Mouse (Mus musculus): Measurements from ENCODE around the gene Olfr963.
"Not testable (repeated sequence)": the region's sequence is repeated elsewhere in the genome, so short reads cannot be mapped to it uniquely, and the experiment has no call there.

Olfr963 gene

DNA sequence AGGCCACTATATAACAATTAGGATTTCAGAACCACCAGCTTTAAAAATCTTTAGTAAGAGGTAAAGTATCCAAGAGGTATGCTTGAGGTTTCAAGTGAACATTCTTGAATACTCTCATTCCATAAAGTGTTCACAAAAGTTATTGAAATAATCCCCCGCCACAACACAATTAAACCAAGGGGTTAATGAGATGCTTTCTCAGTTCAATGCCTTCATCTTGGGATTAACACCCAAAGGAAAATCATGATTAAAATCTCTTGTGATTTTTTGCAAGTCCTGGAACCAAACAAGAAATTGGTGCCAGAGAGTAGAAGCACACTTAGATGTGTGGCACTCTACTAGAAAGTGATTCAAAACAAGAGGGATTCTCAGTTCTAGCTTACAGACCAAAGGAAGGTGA lies at the start of gene Olfr963:
Gene Olfr963, plus strand, starts transcription at position 301 of the 400 bp plus-strand sequence.
- no peak for DNase-seq (ENCODE audit: low read depth, low spot score)

- DNase-seq (ENCODE audit: low read depth, low spot score): no peak
Measured at GRCm38 (mm10) chr9:39621073-39621472, 45.9 kb upstream of the Olfr963 start, which contains the start of gene Olfr960. Gene Olfr960 (plus strand): TSS chr9:39621373.

- DNase-seq (ENCODE audit: low read depth, low spot score): no peak
Measured at GRCm38 (mm10) chr9:39623783-39624182, 43.2 kb upstream of the Olfr963 start.

DNA sequence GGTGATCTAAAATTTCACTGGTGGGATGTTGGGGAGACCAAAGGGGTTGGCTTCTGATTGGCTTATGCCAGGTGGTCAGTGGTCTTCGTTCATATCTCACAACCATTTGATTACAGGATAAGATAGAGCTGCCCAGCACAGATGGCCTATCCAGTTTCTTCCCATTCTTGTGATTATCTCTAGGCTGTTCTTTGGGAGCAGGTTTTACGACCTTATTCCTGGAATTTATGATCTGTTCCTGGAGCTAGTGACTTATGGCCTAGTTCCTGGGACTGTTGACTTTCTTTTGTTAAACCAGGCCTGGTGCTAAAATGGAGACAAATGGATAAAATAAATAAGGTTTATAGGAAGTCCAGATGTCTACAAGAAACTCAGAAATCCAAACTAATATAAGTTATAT lies 42.3 kb upstream of the Olfr963 start:
- no peak for DNase-seq (ENCODE audit: low read depth, low spot score)

DNA sequence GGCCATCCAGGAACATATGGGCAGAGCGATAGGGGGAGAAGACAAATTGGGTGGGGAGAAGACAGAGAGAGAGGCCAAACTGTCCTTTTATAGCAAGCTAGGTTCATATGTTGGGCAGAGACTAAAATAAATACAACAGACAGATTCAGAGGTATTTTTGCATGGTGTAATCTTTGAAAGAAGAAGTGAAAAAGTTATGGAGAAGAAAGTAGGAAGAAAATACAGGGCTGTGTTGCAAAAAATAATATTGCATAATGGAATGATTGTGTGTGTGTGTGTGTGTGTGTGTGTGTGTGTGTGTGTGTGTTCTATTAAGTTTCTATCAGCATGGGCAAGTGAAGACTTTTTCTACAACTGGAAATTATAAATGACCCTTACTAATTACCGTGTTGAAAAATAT lies 37.9 kb upstream of the Olfr963 start:
- no peak for DNase-seq (ENCODE audit: low read depth, low spot score)

GRCm38 (mm10) chr9:39633913-39634594 lies 33.0 kb upstream of the Olfr963 start:
- no peak for DNase-seq (ENCODE audit: low read depth, low spot score)

- DNase-seq (ENCODE audit: low read depth, low spot score): no peak
Measured at GRCm38 (mm10) chr9:39644785-39645184, 22.2 kb upstream of the Olfr963 start, which contains the start of gene Olfr961. Gene Olfr961 (plus strand): TSS chr9:39645085.

DNA sequence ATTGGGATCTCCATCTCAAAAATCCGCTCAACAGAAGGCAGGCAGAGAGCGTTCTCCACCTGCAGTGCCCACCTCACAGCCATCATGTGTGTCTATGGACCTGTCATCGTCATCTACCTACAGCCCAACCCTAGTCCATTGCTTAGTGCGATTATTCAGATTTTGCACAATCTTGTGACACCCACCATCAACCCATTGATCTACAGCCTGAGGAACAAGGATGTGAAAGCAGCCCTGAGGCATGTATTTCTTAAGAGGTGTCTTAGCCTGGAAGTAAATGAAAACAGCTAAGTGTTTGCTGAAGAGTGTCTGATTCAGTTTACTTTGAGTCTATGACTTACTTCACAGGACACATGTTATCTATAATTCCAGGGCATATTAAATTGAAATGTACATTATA lies 19.6 kb upstream of the Olfr963 start:
- DNase-seq (ENCODE audit: low read depth, low spot score): no peak

- no peak for DNase-seq (ENCODE audit: low read depth, low spot score)
Measured at GRCm38 (mm10) chr9:39654756-39655396, 12.1 kb upstream of the Olfr963 start.

DNA sequence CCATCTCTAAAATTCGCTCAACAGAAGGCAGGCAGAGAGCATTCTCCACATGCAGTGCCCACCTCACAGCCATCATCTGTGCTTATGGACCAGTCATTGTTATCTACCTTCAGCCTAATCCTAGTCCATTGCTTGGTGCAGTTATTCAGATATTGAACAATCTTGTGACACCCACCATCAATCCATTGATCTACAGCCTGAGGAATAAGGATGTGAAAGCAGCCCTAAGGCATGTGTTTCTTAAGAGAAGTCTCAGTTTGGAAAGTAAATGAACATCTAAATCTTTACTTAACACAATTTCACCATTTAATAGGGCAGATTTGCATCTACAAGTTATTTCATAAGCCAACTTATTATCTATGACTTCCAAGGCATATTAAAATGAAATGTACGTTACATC lies 2.7 kb downstream of the Olfr963 start:
- no peak for DNase-seq (ENCODE audit: low read depth, low spot score)

DNA sequence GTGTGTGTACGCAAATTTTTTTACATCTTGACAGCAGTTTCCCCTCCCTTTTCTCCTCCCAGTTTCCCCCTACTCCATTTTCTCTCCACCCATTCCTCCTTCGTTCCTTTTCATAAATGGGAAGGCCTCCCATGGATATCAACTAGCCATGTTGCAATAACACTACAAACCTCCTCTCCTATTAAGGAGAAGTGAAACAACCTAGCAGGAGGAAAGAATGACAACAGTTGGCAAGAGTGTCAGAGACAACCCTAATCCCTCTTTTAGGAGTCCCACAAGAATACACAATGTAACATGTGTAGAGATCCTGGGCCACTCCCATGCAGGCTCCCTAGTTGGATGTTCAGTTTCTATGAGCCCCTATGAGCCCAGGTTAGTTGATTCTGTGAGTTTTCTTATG lies 7.8 kb downstream of the Olfr963 start:
- DNase-seq (ENCODE audit: low read depth, low spot score): no peak

DNA sequence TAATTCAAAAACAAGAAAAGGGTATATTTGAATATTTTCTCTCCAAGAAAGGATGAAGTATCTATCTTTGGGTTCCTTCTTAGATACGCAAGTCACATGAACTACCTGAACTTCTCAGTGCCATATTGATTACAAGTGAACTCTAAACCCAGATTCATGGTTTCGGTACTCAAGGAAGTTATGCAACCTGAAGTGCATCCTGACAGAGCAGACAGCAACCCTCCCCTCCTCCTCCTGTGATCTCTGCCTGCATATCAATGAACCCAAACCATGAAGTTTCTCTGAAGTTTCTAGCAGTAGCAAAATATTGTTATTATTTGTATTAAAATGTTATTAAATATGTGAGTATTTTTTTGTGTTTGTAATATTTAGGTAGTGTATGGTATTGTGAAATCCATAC lies 11.6 kb downstream of the Olfr963 start:
- no peak for DNase-seq (ENCODE audit: low read depth, low spot score)

- no peak for DNase-seq (ENCODE audit: low read depth, low spot score)
Measured at GRCm38 (mm10) chr9:39679280-39679679, 12.3 kb downstream of the Olfr963 start.

GRCm38 (mm10) chr9:39701123-39701522 lies 34.1 kb downstream of the Olfr963 start:
- not testable (repeated sequence) for DNase-seq (ENCODE audit: low read depth, low spot score)

DNA sequence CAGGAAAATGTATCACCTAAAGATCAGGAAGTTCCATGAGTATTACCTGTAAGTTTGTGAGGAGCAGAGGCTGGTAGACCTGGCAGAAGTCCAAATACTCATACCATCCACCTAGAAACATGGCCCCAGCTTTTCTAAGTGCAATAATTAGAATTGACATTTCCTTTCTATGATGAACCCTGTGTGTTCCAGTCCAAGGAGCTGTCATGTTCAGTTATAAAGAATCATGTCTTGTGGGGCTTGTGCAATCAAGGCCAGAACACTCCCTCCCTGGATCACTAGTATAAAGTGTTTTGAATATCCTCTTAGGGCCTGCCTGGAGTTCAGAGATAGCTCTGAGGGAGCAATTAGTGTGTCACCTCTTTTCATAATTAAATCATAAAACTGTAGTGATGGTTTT lies 40.0 kb downstream of the Olfr963 start, which contains the start of gene Olfr149:
Gene Olfr149, minus strand, starts transcription at position 101 of the 400 bp plus-strand sequence.
- no peak for DNase-seq (ENCODE audit: low read depth, low spot score)

DNA sequence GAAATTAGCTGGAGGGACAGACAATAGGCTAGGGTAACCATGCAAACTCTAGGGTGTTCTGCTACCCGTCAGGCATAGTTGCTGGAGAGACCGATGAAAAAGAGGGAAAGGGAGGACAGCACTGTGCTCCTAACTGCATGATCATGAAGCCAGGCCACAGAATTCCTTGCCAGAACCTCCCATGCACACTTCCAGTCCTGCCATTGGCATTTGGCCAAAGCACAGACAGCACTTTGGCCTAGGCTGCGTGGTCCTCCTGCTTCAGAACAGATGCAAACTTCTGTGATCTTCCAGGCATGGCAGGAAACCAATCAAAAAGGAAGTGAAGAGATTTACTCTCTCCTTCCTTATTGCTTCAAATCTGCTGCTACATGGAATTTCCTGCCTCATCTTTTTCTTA lies 42.0 kb downstream of the Olfr963 start:
- DNase-seq (ENCODE audit: low read depth, low spot score): no peak

DNA sequence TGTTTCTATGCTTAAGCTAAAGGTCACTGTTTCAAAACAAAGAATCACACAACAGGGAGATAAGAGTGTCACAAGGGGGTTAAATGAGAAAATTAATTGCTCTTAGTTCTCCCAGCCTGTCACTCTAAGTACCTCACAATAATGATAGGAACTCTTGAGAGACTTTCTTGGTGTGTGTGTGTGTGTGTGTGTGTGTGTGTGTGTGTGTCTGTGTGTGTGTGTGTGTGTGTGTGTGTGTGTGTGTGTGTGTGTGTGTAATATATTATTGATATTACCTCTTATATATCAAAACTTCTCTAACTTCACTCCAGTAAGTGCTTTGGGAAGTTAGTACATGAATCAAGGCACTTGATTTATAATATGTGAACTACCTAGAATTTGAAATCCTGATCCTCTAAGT lies 44.0 kb downstream of the Olfr963 start, which contains the start of gene Olfr965:
Gene Olfr965, plus strand, starts transcription at position 301 of the 400 bp plus-strand sequence.
- DNase-seq (ENCODE audit: low read depth, low spot score): no peak

Measured in ES-CJ7 (cell line).